Comparison of ENCODE assay signal across 8 mouse cellular contexts in genomic region chr2:144458355-144458754, GRCm38 (mm10).
A peak's percentile ranks its signal among the peaks of the same experiment; 100 is the strongest.
DNase-seq lines count a peak whose midpoint lies in the region; ATAC-seq and TF ChIP-seq lines count a peak whose summit lies in the region.

No protein-coding gene starts in this region.

- no peak for DNase-seq in lung, embryonic 14.5 days
- no peak for DNase-seq in lung, postnatal 25 days (ENCODE audit: low spot score)
- DNase-seq in limb, embryonic 11.5 days (ENCODE audit: low spot score), result no peak
- no peak for DNase-seq in embryo, embryonic 11 days
- no peak for DNase-seq in gastrocnemius, postnatal 14 days
- DNase-seq in thymus, adult 2 months, result no peak

- no peaks in the 10 kb centered on the region for H3K36me3 ChIP-seq in lung, embryonic 14.5 days (ENCODE audit: insufficient read depth)
- no peaks in the 10 kb centered on the region for H3K36me3 ChIP-seq in forebrain, embryonic 15.5 days
- H3K36me3 ChIP-seq in limb, embryonic 11.5 days (ENCODE audit: control insufficient read depth, insufficient read depth, low read length), result no peaks in the 10 kb centered on the region
- no peaks in the 10 kb centered on the region for H3K36me3 ChIP-seq in neural tube, embryonic 13.5 days
- no peaks in the 10 kb centered on the region for H3K36me3 ChIP-seq in thymus, adult 2 months (ENCODE audit: control insufficient read depth, insufficient read depth, low read length)

- ATAC-seq in lung, embryonic 14.5 days (ENCODE audit: insufficient read depth), result no peak
- no peak for ATAC-seq in forebrain, embryonic 15.5 days (replicated peaks)
- no peak for ATAC-seq in limb, embryonic 11.5 days (ENCODE audit: insufficient number of reproducible peaks, low FRiP score, low TSS enrichment, low read depth)
- ATAC-seq in neural tube, embryonic 13.5 days (ENCODE audit: low read depth), result peak; percentile 3; the same call in 1 of the 2 replicates

- WGBS in lung, embryonic 14.5 days, result 75% methylated on average over 6 of the region's 6 CpGs
- WGBS in forebrain, embryonic 15.5 days, result 73% methylated on average over 6 of the region's 6 CpGs
- WGBS in limb, embryonic 11.5 days, result 72% methylated on average over 6 of the region's 6 CpGs
- 77% methylated on average over 6 of the region's 6 CpGs for WGBS in neural tube, embryonic 13.5 days
- WGBS in thymus, adult 2 months, result 84% methylated on average over 6 of the region's 6 CpGs

- peak overlapping the region; percentile 61 for H3K4me2 ChIP-seq in lung, embryonic 14.5 days
- peak overlapping the region; percentile 73 for H3K4me2 ChIP-seq in forebrain, embryonic 15.5 days (replicated peaks)
- H3K4me2 ChIP-seq in limb, embryonic 11.5 days (ENCODE audit: low read depth, severe bottlenecking), result peak overlapping the region; percentile 44; the same call in 1 of the 2 replicates
- peak overlapping the region; percentile 71 for H3K4me2 ChIP-seq in neural tube, embryonic 13.5 days

- H3K9me3 ChIP-seq in lung, embryonic 14.5 days (ENCODE audit: low read depth, low read length), result no peaks in the 10 kb centered on the region
- no peaks in the 10 kb centered on the region for H3K9me3 ChIP-seq in forebrain, embryonic 15.5 days
- H3K9me3 ChIP-seq in limb, embryonic 11.5 days (ENCODE audit: control insufficient read depth, low read length), result no peaks in the 10 kb centered on the region
- H3K9me3 ChIP-seq in neural tube, embryonic 13.5 days, result no peaks in the 10 kb centered on the region

- peak overlapping the region; percentile 39 for H3K4me3 ChIP-seq in lung, embryonic 14.5 days (ENCODE audit: low read depth, low read length)
- peak overlapping the region; percentile 67 for H3K4me3 ChIP-seq in forebrain, embryonic 15.5 days
- H3K4me3 ChIP-seq in limb, embryonic 11.5 days (ENCODE audit: low read depth, low read length), result no peak overlapping the region
- peak overlapping the region; percentile 59 for H3K4me3 ChIP-seq in neural tube, embryonic 13.5 days
- H3K4me3 ChIP-seq in thymus, adult 2 months (ENCODE audit: control insufficient read depth, insufficient read depth, low read length), result no peak overlapping the region

- TF ChIP-seq POLR2A in thymus, adult 2 months (IDR thresholded peaks at IDR 0.05; ENCODE audit: control insufficient read depth, extremely low read depth, insufficient read depth, low read length, poor library complexity), result no peak

- no peak overlapping the region for H3K27ac ChIP-seq in lung, embryonic 14.5 days (ENCODE audit: low read depth)
- peak overlapping the region; percentile 75; the same call in 1 of the 2 replicates for H3K27ac ChIP-seq in forebrain, embryonic 15.5 days (replicated peaks)
- no peak overlapping the region for H3K27ac ChIP-seq in limb, embryonic 11.5 days (replicated peaks; ENCODE audit: low read depth, low read length)
- peak overlapping the region; percentile 80; the same call in 1 of the 2 replicates for H3K27ac ChIP-seq in neural tube, embryonic 13.5 days (replicated peaks)
- H3K27ac ChIP-seq in thymus, adult 2 months (ENCODE audit: control insufficient read depth, insufficient read depth, low read length), result no peak overlapping the region

- no peaks in the 10 kb centered on the region for H3K4me1 ChIP-seq in lung, embryonic 14.5 days (ENCODE audit: insufficient read depth)
- H3K4me1 ChIP-seq in forebrain, embryonic 15.5 days, result peaks cover 9% of the 10 kb centered on the region
- H3K4me1 ChIP-seq in limb, embryonic 11.5 days (ENCODE audit: control insufficient read depth, insufficient read depth, low read length), result no peaks in the 10 kb centered on the region
- peaks cover 13% of the 10 kb centered on the region for H3K4me1 ChIP-seq in neural tube, embryonic 13.5 days (replicated peaks)
- H3K4me1 ChIP-seq in thymus, adult 2 months (replicated peaks; ENCODE audit: control insufficient read depth, insufficient read depth, low read length), result peaks cover 3% of the 10 kb centered on the region

- no peaks in the 10 kb centered on the region for H3K27me3 ChIP-seq in lung, embryonic 14.5 days (ENCODE audit: insufficient read depth, low read length)
- H3K27me3 ChIP-seq in forebrain, embryonic 15.5 days, result peaks cover 13% of the 10 kb centered on the region; the same call in 1 of the 2 replicates
- H3K27me3 ChIP-seq in limb, embryonic 11.5 days (ENCODE audit: control insufficient read depth, insufficient read depth, low read length), result no peaks in the 10 kb centered on the region
- peaks cover 48% of the 10 kb centered on the region for H3K27me3 ChIP-seq in neural tube, embryonic 13.5 days
- H3K27me3 ChIP-seq in thymus, adult 2 months (ENCODE audit: control insufficient read depth, insufficient read depth, low read length), result no peaks in the 10 kb centered on the region

- no peak for TF ChIP-seq CTCF in lung, embryonic 14.5 days (IDR thresholded peaks at IDR 0.05; ENCODE audit: low read depth)
- TF ChIP-seq CTCF in thymus, adult 2 months (IDR thresholded peaks at IDR 0.05; ENCODE audit: borderline replicate concordance, control insufficient read depth, extremely low read depth, insufficient read depth, low read length, poor library complexity), result no peak

- no peak overlapping the region for H3K9ac ChIP-seq in lung, embryonic 14.5 days
- H3K9ac ChIP-seq in forebrain, embryonic 15.5 days (replicated peaks), result no peak overlapping the region
- H3K9ac ChIP-seq in limb, embryonic 11.5 days (ENCODE audit: low read length), result no peak overlapping the region
- H3K9ac ChIP-seq in neural tube, embryonic 13.5 days, result no peak overlapping the region

- intact Hi-C loops in gastrocnemius, postnatal 14 days (cut with DNase I; ENCODE audit: low total_unique reads), result loop anchor here (10.0 kb wide), 3 partner anchors 104 to 624 kb away; partner anchors contain the start of gene Bfsp1

Comparison
In these comparisons a context has a peak if more than half of its experiments do, and no peak if none do; other contexts are left out.
1. H3K27ac ChIP-seq: peak in forebrain, embryonic 15.5 days (single experiment) and neural tube, embryonic 13.5 days (single experiment); none in lung, embryonic 14.5 days (single experiment), limb, embryonic 11.5 days (single experiment) and thymus, adult 2 months (single experiment).
2. H3K4me3 ChIP-seq: peak in lung, embryonic 14.5 days (single experiment), forebrain, embryonic 15.5 days (single experiment) and neural tube, embryonic 13.5 days (single experiment); none in limb, embryonic 11.5 days (single experiment) and thymus, adult 2 months (single experiment).
3. Peak in every context shown above with its lines, with median percentiles within 50 percentile points of each other: H3K4me2 ChIP-seq.